Mouse (Mus musculus) embryonic facial prominence, embryonic 15.5 days (tissue): ENCODE measurements around the gene Adgrl3. TPM values are rescaled to one million over a fixed set of nuclear protein-coding genes. Genes with fewer than 3 reads are reported as not detected.

Experiments
- ATAC-seq: fragments of 200-750 bp; cut with Nextera tagmentation; 2 replicates; pipeline ENCODE4 v1.8.0; 2017; ENCODE audit warnings: low read depth, moderate TSS enrichment; ENCODE audit not compliant: insufficient number of reproducible peaks, low FRiP score, low TSS enrichment
- H3K27ac ChIP-seq: fragments of 300-500 bp; sonication (generic); replicated peaks from 2 replicates; pipeline ENCODE4 v1.5.1; 2015; ENCODE audit warnings: mild to moderate bottlenecking, inconsistent platforms
- H3K27me3 ChIP-seq: fragments of 300-500 bp; sonication (generic); 2 replicates; pipeline ENCODE4 v1.6.1; 2015; ENCODE audit warnings: inconsistent platforms
- H3K36me3 ChIP-seq: fragments of 300-500 bp; sonication (generic); 2 replicates; pipeline ENCODE4 v1.6.1; 2015; ENCODE audit warnings: mild to moderate bottlenecking, inconsistent platforms
- H3K4me1 ChIP-seq: fragments of 300-500 bp; sonication (generic); 2 replicates; pipeline ENCODE4 v1.6.1; 2015; ENCODE audit warnings: inconsistent platforms
- H3K4me2 ChIP-seq: fragments of 300-500 bp; sonication (generic); replicated peaks from 2 replicates; pipeline ENCODE4 v1.6.1; 2015; ENCODE audit warnings: mild to moderate bottlenecking, inconsistent platforms
- H3K4me3 ChIP-seq: fragments of 300-500 bp; sonication (generic); replicated peaks from 2 replicates; pipeline ENCODE4 v1.5.1; 2015; ENCODE audit warnings: mild to moderate bottlenecking, inconsistent platforms
- H3K9ac ChIP-seq: fragments of 300-500 bp; sonication (generic); 2 replicates; pipeline ENCODE4 v1.6.1; 2015; ENCODE audit warnings: inconsistent platforms
- H3K9me3 ChIP-seq: fragments of 300-500 bp; sonication (generic); replicated peaks from 2 replicates; pipeline ENCODE4 v1.6.1; 2016; ENCODE audit warnings: inconsistent platforms
- WGBS: fragments of 180-500 bp; shearing (Covaris S2); methylation state at CpG from one replicate; pipeline ENCODE4 v1.1.7; 2015; 5-methylcytosine and 5-hydroxymethylcytosine counted together
- polyA plus RNA-seq: library from polyadenylated mRNA; unstranded; fragments of >200 nt; fragmentation: Nextera tagmentation; extraction: Ambion mirVana; gene quantifications from 2 replicates; pipeline ENCODE4 v1.2.1, GENCODE M21; 2015

Gene Adgrl3
- polyA plus RNA-seq, 1 experiment from 2014 or later, result 26.4 TPM

DNA sequence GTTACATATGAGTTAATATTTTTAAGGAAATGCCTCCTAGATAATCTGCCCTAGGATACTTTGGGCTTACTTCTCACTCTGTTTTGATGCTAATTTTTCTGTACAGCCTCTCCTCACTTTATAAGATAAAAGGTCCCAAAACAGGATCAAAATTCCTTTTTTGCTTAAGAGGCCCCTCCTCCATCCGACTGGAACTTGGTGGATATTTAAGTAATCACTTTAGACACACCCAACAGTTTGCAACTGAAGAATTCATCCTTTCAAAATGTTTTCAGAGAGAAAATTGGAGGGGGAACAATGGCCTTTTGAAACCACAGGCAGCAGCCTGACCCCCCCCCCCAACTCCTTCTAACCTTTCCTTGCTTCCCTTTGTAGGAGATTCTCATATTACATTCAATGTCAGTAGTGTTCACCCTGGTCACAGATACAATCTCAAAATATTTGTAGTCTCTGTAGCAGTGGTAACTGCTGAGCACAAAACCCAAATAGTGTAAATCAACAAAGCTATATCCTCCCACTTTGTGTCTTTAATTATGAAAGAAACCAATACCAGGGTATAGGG is 385.7 kb downstream of the Adgrl3 start:
- H3K9ac ChIP-seq, result no peak overlapping the region

DNA sequence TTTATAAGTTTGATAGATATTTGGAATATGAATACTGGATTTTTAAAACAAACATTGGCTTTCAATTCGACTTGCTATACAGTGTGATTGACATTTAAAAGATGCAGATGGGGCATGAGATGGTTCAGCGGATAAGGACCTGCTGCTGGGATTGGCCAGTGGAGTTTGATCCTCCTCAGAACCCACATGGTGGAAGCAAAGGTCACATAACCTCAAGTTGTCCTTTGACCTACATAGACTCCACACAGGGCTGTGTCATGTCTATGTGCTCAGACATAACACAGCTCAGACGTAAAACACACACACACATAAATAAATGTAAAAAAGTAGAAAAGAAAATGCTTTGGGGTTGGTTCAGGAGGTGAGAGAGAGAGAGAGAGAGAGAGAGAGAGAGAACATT is 397.4 kb downstream of the Adgrl3 start:
- 41% methylated on average over 3 of the region's 3 CpGs for WGBS
- Histone ChIP-seq H3K9me3 (no peaks in the 10 kb centered on the region), H3K9ac (no peak overlapping the region), H3K27ac (no peak overlapping the region), H3K36me3 (no peaks in the 10 kb centered on the region), H3K4me1 (no peaks in the 10 kb centered on the region), H3K4me2 (no peak overlapping the region), H3K4me3 (no peak overlapping the region), H3K27me3 (no peaks in the 10 kb centered on the region)
- no peak for ATAC-seq

More for the DNA sequence above, 385.7 kb downstream of the Adgrl3 start:
- Histone ChIP-seq H3K4me2 (no peak overlapping the region), H3K4me1 (no peaks in the 10 kb centered on the region), H3K27me3 (no peaks in the 10 kb centered on the region), H3K4me3 (no peak overlapping the region), H3K36me3 (no peaks in the 10 kb centered on the region), H3K9me3 (no peaks in the 10 kb centered on the region), H3K27ac (no peak overlapping the region)
- 14% methylated on average over 1 of the region's 1 CpGs for WGBS
- ATAC-seq, result no peak

DNA sequence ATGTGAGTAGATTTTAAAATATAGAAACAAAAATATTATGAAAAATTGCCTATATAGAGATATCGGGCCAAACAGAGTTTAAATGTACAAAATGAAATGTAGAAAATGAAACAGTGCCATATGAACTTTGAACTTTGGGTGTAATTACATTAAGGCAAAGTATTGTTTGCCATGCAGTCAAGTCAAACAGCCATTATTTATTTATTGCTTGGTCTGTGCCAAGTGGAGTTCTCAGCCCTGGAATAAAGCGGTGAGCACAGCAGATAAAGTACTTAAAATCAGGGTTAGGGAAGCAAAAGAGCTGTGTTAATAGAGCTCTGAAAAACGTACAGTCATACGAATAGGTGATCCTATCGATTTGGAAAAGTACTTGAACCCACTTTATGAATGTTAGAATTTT is 407.5 kb downstream of the Adgrl3 start:
- Histone ChIP-seq H3K27ac (no peak overlapping the region), H3K9me3 (no peaks in the 10 kb centered on the region), H3K4me3 (no peak overlapping the region), H3K36me3 (no peaks in the 10 kb centered on the region), H3K27me3 (no peaks in the 10 kb centered on the region), H3K4me1 (no peaks in the 10 kb centered on the region), H3K4me2 (no peak overlapping the region), H3K9ac (no peak overlapping the region)
- 92% methylated on average over 5 of the region's 5 CpGs for WGBS
- ATAC-seq, result no peak

DNA sequence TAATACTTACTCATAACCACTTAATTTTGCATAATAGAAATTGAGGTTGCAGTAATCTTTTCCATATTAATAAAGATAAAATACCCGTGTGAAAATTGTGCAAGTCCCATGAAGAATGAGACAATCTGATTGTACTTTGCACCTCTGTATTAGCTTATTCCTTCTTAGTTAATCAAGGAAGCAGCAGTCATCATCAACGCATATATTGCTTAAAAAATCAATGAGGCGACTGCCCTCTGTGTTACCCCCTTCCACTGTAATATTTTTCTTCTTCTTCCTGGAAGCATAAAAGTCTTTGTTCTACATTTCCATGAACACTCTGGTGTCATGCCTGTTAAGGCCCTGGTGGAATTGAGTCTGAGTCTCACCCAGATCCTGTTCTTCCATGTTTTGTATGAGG is 416.4 kb downstream of the Adgrl3 start:
- no peaks in the 10 kb centered on the region for H3K4me1 ChIP-seq
- 87% methylated on average over 3 of the region's 3 CpGs for WGBS
- no peak overlapping the region for H3K4me3 ChIP-seq
- no peaks in the 10 kb centered on the region for H3K36me3 ChIP-seq
- no peaks in the 10 kb centered on the region for H3K27me3 ChIP-seq
- ATAC-seq, result no peak
- peaks cover 8% of the 10 kb centered on the region for H3K9me3 ChIP-seq
- H3K9ac ChIP-seq, result no peak overlapping the region
- no peak overlapping the region for H3K4me2 ChIP-seq
- no peak overlapping the region for H3K27ac ChIP-seq

DNA sequence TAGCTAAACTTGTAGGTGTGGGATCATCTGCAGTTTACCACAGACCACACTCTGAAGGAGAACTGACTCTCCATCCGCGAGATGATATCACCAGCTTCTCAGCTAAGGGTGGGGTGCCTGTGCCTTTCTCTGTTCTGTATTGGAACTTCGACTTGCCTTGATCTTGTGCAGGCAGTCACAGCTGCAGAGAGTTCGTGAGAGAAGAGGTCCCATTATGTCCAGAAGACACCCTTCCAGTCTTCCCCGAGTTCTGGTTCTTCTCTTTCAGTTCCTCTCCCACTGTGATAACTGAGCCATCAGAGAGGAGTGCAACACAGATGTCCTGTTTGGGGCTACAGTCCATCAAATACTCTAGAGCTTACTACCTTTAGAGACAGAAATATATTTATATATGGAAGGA is 422.2 kb downstream of the Adgrl3 start:
- no peak for ATAC-seq
- H3K27me3 ChIP-seq, result no peaks in the 10 kb centered on the region
- no peak overlapping the region for H3K4me3 ChIP-seq
- no peaks in the 10 kb centered on the region for H3K36me3 ChIP-seq
- WGBS, result 60% methylated on average over 5 of the region's 5 CpGs
- H3K9ac ChIP-seq, result no peak overlapping the region
- H3K4me2 ChIP-seq, result no peak overlapping the region
- H3K4me1 ChIP-seq, result no peaks in the 10 kb centered on the region
- H3K9me3 ChIP-seq, result peaks cover 8% of the 10 kb centered on the region
- H3K27ac ChIP-seq, result no peak overlapping the region

DNA sequence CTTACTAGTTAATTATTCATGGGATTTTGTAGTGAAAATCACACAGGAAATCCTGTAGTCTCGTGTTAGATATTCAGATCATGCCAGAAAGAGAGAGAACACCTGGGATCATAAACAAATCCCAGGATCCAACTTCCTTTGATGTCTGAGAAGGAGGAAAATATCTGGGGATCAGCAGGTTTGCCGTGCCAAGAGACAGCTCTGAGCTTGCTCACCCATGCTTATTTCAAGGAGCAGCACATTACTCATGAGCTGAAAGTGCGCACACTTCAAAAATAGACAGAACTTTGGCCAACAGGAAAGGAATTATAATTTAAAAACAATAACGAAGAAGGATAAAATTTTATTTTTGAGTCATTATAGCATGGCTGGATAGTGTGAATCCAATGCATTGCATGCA is 446.0 kb downstream of the Adgrl3 start:
- no peaks in the 10 kb centered on the region for H3K36me3 ChIP-seq
- H3K9ac ChIP-seq, result no peak overlapping the region
- H3K4me3 ChIP-seq, result no peak overlapping the region
- no peak overlapping the region for H3K4me2 ChIP-seq
- H3K9me3 ChIP-seq, result no peaks in the 10 kb centered on the region
- no peaks in the 10 kb centered on the region for H3K4me1 ChIP-seq
- WGBS, result 51% methylated on average over 4 of the region's 4 CpGs
- no peaks in the 10 kb centered on the region for H3K27me3 ChIP-seq
- ATAC-seq, result no peak
- H3K27ac ChIP-seq, result no peak overlapping the region

DNA sequence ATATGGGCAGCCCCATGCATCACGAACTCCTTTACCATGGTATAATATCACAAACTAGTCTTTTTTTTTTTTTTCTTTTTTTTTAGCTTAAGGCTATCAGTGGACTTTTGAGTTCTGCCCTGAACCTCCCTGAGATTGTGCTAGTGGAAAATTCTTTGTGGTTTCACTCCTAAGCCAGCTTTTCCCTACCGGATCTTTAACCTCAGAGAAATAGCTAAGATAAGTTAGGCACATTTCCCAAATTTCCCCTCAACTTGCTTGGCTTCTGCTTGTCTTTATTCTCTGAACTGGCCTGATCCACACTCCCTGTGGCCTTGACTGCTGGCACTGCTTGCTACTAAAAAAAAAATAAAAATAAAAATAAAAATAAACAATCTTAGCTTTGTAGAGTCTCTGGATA is 454.7 kb downstream of the Adgrl3 start:
- H3K4me2 ChIP-seq, result no peak overlapping the region
- H3K4me3 ChIP-seq, result no peak overlapping the region
- WGBS, result 69% methylated on average over 2 of the region's 2 CpGs
- no peaks in the 10 kb centered on the region for H3K9me3 ChIP-seq
- H3K27me3 ChIP-seq, result no peaks in the 10 kb centered on the region
- no peaks in the 10 kb centered on the region for H3K36me3 ChIP-seq
- H3K4me1 ChIP-seq, result no peaks in the 10 kb centered on the region
- no peak for ATAC-seq
- H3K9ac ChIP-seq, result no peak overlapping the region
- no peak overlapping the region for H3K27ac ChIP-seq

DNA sequence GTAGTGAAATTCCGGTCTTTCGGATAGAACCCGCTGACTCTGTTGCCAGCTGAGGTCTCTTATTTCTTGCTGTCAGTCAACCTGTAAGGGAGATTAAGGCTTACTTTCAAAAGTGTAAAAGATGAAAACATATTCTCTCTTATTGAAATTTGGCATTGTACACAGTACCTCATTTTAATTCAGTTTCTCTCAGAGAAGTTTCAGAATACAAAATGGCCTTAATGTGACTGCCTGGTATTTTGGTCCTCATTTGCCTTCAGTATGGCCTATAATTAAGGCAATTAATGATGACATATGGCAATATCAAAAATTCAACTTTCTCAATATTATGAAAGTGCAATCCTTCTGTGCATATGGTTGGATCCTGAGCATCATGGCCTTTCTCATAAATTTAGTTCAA is 455.5 kb downstream of the Adgrl3 start:
- Histone ChIP-seq H3K36me3 (no peaks in the 10 kb centered on the region), H3K4me1 (no peaks in the 10 kb centered on the region), H3K9me3 (no peaks in the 10 kb centered on the region), H3K9ac (no peak overlapping the region), H3K27ac (no peak overlapping the region), H3K4me3 (no peak overlapping the region), H3K4me2 (no peak overlapping the region), H3K27me3 (no peaks in the 10 kb centered on the region)
- 77% methylated on average over 3 of the region's 3 CpGs for WGBS
- ATAC-seq, result no peak

DNA sequence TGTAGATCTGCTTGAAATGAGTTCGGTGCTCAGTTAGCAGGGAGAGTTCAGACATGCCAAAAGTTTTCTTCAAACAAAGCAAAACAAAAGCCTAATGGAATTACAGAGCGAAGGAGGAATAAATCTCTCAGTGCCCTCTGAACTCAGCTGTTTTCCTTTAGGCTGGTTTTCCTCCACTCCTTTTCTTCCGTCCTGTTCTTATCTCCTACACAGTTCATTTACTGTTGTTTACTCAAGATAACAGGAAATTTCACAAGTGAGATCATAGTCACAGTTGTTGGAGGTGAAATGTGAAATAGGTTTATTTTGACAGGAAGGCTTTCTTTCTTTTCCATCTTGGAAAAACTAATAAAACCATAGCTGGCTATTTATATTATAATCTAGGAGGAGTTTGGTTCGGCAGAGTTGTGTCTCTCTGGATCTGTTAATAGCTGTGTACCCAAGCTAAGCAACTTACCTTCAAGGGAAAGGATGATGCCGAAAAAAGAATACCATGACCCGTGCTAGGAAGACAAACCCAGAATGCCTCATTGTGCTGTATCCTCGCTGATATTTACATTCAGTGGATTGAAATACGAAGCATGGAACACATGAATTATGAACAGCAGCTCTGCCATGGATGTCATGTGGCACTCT is 456.2 kb downstream of the Adgrl3 start:
- H3K36me3 ChIP-seq, result no peaks in the 10 kb centered on the region

DNA sequence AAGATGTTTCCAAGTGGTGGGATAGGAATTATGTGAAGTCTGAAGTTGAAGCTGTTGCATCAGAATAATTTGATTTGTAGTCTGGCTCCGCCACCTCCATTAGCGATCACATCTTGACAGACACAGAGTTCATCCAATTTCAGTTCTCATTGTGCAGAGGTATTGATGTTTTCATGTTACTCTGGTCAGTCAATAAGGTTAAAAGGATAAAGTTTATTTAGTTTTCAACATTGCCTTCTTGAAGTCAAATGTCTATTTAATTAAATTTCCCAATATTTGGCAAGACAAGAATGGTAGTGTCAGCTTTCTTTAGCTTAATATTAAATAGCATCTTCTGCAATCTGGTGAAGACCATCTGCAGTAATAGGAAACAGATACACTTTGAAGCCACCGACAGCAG is 461.0 kb downstream of the Adgrl3 start:
- Histone ChIP-seq H3K4me3 (no peak overlapping the region), H3K4me1 (no peaks in the 10 kb centered on the region), H3K4me2 (no peak overlapping the region), H3K9me3 (no peaks in the 10 kb centered on the region), H3K9ac (no peak overlapping the region), H3K27me3 (no peaks in the 10 kb centered on the region), H3K27ac (no peak overlapping the region), H3K36me3 (no peaks in the 10 kb centered on the region)
- WGBS, result 61% methylated on average over 3 of the region's 3 CpGs
- ATAC-seq, result no peak

More for the DNA sequence above, 456.2 kb downstream of the Adgrl3 start:
- Histone ChIP-seq H3K27ac (no peak overlapping the region), H3K4me3 (no peak overlapping the region), H3K9ac (no peak overlapping the region), H3K27me3 (no peaks in the 10 kb centered on the region), H3K4me1 (no peaks in the 10 kb centered on the region), H3K4me2 (no peak overlapping the region), H3K9me3 (no peaks in the 10 kb centered on the region)
- ATAC-seq, result no peak
- WGBS, result 57% methylated on average over 8 of the region's 8 CpGs

DNA sequence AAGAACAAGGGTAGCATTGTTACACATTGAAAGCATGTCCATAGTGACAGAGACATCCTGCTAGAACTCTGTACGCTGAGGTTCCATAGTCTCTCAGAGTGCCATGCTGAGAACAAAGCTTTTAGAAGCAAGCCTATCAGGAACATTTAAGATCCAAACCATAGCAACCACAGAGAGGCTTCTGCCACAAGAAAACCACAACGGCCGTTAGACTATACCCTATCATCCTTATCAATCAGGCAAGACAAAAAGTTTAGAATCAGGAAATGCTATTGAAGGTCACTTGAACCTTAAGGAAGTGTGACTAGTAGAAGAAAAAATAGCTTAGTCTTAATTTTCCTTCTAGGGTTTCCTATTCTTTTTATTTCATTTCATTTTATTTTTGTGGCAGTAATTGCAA is 464.0 kb downstream of the Adgrl3 start:
- Histone ChIP-seq H3K4me1 (no peaks in the 10 kb centered on the region), H3K27me3 (no peaks in the 10 kb centered on the region), H3K4me2 (no peak overlapping the region), H3K9ac (no peak overlapping the region), H3K4me3 (no peak overlapping the region), H3K27ac (no peak overlapping the region), H3K36me3 (no peaks in the 10 kb centered on the region), H3K9me3 (no peaks in the 10 kb centered on the region)
- no peak for ATAC-seq
- 58% methylated on average over 3 of the region's 3 CpGs for WGBS

DNA sequence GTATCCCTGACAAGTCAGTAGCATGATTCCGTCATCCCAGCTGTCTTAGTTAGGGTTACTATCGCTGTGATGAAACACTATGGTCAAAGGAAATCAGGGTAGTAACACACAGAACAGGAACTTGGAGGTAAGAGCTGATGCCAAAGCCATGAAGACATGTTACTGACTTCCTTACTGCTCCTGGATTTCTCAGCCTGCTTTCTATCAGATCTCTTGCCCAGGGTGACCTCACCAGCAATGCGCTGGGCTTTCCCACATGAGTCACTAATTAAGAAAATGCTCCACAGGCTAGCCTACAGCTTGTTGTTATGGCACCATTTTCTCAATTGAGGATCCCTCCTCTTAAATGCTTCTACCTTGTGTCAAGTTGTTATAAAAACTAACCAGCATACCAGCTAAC is 481.1 kb downstream of the Adgrl3 start:
- H3K4me2 ChIP-seq, result no peak overlapping the region
- H3K36me3 ChIP-seq, result no peaks in the 10 kb centered on the region
- H3K27me3 ChIP-seq, result no peaks in the 10 kb centered on the region
- 89% methylated on average over 3 of the region's 3 CpGs for WGBS
- ATAC-seq, result no peak
- H3K4me3 ChIP-seq, result no peak overlapping the region
- no peak overlapping the region for H3K9ac ChIP-seq
- no peaks in the 10 kb centered on the region for H3K9me3 ChIP-seq
- H3K4me1 ChIP-seq, result no peaks in the 10 kb centered on the region
- H3K27ac ChIP-seq, result no peak overlapping the region
